Mouse (Mus musculus): ENCODE data around the gene Rdh19.
"Not testable (repeated sequence)": the region's sequence is repeated elsewhere in the genome, so short reads cannot be mapped to it uniquely, and the experiment has no call there.

The Rdh19 gene

DNA sequence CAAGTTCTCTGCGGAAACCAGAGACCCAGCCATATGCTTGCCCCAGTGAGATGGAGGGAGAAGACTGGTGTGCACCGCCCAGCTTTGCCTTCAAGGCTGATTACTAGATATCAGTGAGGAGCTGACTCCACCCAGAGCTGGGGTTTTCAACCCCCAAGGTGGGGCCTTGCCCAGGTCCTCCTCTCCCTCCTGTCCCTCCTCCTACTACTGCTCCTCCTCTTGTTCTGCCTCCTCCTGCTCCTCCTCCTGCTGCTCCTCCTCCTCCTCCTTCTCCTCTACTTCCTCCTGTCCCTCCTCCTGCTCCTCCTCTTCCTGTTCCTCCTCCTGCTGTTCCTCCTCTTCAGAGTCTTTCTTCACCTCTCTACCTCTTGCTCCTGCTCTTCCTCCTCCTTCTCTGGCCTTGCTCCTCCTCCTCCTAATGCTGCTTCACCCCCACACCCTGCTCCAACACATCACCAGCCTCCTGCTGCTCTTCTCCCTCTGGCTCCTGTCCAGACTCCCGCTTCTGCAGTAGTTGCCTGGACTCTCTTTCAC, 29.5 kb downstream of the Rdh19 start:
- peak; percentile 3 for DNase-seq (ENCODE audit: low spot score)

DNA sequence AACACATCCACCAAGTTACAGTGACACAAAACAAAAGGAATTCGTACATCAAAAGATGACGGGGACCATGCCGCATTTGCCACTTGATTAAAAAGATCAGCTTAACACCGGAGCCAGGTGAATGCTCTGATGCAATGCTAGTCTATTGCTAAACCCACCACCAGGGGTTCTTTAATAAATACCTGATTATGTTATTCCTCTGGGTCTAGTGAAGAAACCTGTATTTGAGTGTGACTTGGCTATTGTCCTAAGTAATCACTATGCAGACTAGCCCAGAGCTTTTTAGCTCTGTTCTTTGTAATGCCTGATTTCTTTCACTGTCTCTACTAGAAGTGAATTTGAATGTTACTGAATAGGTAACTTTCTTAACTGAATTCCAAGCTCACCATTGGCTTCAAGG, 31.3 kb downstream of the Rdh19 start:
- DNase-seq (ENCODE audit: low spot score), result no peak

DNA sequence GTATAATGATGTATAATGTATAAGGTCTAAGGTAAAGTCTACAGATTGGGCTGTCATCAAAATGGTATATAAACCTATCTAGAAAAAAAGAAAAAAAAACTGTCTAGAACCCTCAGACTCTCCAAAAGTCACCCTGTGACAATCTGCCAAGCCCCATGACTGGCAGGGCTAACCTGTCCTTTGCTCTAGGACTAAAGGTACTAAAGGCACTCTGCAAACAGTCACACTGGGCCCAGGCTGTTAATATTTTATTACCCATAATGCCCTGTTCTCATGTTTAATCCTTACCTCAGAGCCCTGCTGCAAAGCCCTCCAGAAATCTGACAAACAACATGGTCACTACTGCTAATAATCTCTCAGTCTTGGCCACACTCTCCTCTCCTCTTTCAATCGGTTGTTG, 36.8 kb downstream of the Rdh19 start:
- no peak for DNase-seq (ENCODE audit: low spot score)

DNA sequence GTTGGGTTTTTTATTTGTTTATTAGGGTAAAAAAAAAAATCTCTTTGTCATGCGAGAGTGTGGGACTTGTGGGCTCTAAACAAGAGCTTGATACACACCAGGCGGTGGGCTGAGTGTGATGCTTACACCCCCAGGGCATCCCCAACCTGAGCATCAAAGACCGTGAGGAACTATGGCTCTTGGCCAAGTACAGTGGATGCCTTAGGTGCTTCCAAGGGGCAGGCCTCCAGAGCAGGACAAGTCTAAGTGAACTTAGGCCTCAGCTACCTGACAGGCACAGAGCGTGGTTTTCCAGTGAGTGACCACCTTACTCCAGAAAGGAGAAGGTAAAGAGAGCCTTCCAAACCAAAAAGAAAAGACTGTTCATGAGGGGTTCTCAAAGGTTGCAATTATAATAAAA, 37.2 kb downstream of the Rdh19 start:
- DNase-seq (ENCODE audit: low spot score), result no peak

DNA sequence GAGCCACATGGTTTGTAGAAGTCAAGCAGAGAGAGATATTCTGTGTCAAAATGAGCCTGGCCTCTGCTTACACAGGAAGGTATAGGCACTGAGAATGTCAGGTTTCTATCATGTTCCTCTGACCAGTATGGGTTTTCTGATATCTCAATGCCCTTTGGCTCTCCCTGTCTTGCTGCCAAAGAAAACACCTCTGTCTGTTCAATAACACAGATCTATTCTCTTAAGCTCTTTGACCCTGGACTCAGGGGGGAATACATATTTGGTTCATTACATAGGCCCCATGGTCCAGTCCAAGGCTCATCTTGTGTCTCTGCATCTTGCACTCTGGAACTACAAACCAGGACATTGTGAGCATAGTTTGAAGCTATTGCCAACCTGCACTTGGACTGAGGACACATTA, 38.9 kb downstream of the Rdh19 start, which contains the start of gene Rdh7:
Rdh7 (minus strand) TSS at position 213 of the 400 bp plus-strand sequence.
- DNase-seq (ENCODE audit: low spot score), result no peak

DNA sequence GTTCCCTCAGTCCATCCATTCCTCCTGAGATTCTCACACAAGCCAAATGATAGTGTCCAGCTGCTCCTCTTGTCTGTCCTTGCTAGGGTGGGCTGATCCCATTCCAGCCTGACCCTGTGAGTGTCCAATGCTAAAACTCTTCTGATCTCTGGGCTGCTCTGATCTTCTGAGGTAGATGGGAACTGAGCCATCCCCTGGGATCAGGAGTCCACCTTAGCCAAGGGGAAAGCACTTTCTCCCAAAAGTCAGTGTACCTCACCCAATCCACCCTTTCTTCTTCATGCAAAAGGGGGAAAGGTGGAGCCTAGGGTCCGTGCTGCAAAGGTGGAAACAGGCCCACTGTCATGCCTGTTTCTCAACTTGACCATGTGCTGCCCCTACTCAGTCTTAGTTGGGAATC, 41.8 kb downstream of the Rdh19 start:
- no peak for DNase-seq (ENCODE audit: low spot score)

DNA sequence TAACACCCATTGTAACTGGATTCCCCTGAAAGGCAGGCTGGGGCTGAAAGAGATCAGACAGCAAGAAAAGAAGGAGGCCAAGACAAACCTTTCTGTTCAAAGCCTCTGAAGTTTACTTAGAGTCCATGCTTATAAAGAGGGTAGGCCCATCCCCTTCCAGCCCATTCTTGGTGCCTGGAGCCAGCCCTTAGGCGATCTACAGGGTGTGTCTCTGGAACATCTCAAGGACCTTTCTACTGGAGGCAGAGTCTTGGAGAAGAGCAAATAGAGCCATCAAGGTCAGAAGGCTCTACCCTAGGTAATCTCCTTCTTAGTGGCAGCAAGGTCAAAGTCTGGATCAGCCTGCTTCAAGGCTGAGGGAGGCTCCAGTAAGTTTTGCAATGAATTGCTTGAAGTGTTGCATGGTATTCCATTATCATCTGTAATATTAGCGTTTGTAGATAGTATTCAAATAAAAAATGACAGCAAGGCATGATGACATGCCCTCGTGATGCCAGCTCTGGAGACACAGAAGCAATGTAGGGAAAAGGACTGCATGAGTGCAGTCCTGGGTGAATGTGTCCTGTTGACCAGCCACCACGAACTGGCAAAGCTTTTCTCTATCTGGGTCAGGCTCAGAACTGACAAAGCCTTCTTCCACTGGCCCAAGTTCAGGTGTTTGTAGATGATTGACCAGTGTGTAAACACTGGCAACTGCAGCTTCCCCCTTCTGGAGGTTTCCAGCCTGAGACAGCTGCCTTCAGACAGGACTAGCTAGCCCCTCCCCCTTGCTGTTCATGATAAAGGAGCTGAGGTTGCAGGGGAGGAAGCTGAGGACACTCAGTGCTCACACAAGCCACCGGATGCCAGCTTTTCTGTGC, 43.7 kb downstream of the Rdh19 start:
- DNase-seq (ENCODE audit: low spot score), result not testable (repeated sequence)

DNA sequence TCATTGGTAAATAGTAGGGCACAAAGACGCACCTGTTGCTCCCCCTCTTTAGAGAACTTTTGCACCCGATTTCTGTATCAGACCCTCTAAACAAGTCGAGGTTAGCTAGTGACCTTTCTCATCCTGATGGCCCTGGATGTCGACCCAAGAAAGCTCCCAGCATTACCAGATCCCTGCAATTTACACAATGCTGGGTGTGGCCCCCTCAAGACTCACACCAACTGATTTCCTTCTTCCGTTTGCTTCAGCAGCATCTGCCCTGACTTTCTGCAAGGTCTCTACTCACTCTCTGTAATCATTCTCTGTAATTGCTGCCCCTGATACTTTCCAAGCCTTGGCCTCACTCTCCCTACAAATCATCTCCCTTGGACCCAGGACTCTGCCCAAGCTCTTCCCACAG, 47.0 kb downstream of the Rdh19 start:
- DNase-seq (ENCODE audit: low spot score), result no peak

DNA sequence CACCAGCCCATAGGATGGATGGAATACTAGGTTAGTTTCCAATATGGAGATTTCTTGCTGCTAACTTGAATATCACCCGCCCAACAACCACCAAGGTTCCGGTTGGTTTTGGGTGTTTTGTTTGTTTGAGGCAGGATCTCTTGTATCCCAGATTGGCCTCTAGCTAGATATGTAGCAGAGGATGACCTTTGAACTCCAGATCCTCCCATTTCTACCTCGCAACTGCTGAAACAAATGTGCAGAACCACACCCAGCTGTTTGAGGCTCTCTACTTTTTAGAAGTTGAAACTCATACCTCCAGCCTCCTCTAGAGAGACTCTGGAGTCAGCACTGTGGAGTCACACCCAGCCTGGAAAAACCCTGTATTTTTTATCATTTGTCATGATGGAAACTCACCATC, 47.8 kb downstream of the Rdh19 start:
- DNase-seq (ENCODE audit: low spot score), result no peak

DNA sequence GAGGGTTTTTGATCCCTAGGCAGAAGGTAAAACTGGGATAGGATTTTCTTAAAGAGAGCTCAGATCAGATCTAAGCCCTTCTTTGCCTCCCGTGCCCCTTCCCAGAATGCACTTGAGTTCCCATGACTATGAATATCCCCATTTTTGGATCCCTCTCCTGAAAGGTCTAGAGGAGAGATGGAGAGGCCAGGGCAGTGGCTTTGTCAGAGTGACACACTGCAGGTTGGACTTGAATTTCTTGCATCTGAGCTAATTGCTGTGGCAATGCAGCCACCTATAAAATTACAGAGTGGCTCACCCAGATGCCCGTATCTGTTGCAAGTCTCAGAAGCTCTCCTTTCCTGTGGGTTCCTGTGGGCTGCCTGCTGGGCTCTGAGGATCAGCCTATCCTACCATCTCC, 48.5 kb downstream of the Rdh19 start, which contains the start of gene Sdr9c7:
Sdr9c7 (plus strand) TSS at position 301 of the 400 bp plus-strand sequence.
- no peak for DNase-seq (ENCODE audit: low spot score)

DNA sequence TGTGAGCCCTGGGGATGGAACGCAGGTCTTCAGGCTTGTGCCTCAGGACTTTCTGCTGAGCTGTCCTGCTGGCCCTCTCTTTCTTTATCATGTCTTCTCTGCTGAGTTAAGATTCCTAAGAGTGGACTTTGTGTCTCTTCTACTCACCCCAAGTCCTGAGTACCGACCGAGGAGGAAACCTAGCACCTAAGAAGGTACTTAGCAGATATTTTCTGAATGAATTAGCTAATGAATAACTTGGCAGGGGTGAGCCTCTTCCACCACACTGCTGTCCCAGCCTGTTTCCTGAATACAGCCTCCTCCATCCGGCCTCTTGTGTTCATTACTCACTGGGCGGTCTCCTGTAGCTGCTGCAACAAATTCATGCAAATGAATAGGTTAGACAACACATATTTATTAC, 50.1 kb downstream of the Rdh19 start:
- DNase-seq (ENCODE audit: low spot score), result no peak

DNA sequence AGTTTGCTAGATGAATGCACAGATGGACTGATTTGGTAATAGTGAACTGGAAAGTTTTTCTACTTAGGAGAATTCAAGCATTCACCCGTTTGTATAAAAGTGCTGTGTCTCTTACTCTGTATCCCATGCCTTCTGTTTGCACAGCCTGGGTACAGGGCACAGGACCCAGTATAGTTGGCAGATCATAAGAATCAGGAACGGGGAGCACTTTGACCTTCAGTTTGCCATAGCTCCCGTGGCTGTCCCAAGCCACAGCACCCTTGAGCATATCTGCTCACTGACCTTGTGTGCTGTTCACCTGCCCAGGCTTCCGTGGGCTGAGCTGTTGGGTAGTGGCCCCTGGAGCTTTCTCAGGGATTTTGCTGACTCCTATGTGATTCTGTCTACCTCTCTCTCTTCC, 52.0 kb downstream of the Rdh19 start:
- DNase-seq (ENCODE audit: low spot score), result no peak

DNA sequence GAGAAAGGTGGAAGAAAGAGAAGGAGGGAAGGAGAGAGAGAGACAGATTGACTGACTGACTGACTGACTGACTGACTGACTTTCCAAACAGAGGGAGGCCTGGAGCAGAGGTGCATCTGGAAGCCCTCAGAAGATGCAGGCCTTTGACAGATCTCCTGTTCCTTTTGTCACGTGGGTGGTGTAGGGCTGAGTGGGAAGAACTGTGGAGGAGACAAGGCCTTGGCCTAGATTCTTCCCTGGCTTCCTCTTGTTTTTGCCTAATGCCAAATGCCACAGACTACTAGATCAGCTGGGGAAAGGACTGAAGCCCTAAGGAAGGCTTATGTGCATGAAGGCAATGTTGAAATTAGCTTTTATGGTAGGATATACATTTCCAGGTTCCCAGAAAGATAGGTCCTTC, 53.4 kb downstream of the Rdh19 start:
- DNase-seq (ENCODE audit: low spot score), result no peak

DNA sequence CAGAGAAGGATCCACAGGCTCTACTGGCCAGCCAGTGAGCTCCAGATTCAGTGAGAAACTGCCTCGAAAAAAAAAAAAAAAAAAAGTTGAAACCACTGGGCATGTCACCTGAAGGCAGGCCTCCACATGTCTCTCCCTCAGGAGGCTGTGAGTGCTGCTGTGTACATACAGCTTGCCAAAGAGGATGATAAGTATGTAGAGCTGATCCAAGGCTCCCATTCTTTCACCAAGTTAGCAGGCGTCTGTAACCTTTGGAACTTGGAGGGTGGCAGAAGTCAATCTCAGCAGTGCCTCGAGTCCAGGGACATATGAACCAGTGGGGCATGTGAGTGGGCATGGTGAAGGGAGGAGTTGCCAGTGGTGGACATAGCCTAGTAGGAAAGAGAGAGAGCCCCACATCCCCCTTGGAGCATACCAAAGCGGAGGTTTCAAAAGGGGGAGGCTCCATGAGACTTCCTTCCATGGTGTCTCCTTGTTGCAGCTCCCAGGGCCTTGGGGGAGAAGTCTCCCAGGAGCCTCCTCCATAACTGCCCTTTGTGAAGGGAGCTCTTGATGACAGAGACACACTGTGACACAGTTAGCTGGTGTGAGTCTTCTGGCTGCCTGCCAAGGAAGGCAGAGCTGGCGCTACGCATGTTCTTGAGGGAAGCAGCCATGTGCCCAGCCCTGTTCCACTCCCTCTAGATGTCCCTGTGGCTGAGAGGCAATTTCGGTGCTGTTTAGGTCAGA, 55.2 kb downstream of the Rdh19 start:
- DNase-seq (ENCODE audit: low spot score), result no peak

DNA sequence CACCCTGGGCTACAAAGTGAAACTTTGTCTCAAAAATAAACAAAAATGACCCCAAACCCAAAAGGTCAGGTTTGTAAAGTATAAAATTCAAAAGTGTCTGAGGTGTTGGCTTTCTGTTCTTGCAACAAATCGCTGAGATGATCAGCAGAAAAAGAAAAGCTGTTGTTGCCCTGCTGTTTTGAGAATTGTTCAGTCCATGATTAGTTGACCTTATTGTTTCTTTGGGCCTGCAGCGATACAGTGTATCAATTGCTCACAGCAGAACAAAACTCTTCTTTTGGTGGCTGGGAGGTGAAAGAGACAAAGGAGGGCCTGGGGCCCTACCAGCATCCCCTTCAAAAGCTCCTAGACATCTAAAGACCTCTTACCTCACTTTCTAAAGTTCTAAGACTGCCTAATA, 56.4 kb downstream of the Rdh19 start:
- DNase-seq (ENCODE audit: low spot score), result no peak

DNA sequence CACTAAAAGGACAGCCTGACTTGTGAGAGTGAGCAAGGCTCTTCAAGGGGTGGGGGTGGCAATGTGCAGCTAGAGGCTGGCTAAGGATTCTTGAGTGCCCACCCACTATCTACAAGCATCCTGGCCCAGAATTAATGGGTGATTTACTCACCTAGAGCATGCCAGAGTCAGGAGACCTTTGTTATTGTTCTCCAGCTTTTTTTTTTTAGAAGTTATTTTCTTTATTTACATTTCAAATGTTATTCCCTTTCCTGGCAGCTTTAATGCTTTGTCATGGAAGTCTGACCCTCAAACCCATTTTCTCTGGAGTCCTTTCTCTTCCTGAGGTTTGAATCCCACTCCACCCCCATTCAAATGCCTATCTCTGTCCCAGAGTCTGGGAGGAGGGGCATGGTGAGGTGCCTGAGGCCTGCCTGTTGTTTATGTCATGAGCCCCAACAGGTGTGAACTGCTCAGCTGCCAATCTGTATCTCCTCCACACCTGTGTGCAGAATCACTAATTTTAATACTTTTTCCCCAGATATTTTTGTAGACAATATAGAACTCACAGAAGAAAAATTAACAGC, 57.7 kb downstream of the Rdh19 start:
- DNase-seq (ENCODE audit: low spot score), result no peak
